Mouse (Mus musculus): Measurements from ENCODE around the gene Tenm2. TPM values are rescaled to one million over a fixed set of nuclear protein-coding genes. Genes with fewer than 3 reads are reported as not detected.
A peak's percentile ranks its signal among the peaks of the same experiment; 100 is the strongest.

The Tenm2 gene
- polyA plus RNA-seq, 1 experiment from 2014 or later, result 5.6 TPM

- Histone ChIP-seq H3K9me3 (no peaks in the 10 kb centered on the region), H3K9ac (no peak overlapping the region), H3K27ac (no peak overlapping the region), H3K4me3 (no peak overlapping the region), H3K4me1 (peaks cover 5% of the 10 kb centered on the region; the same call in 1 of the 2 replicates), H3K36me3 (no peaks in the 10 kb centered on the region), H3K27me3 (no peaks in the 10 kb centered on the region), H3K4me2 (no peak overlapping the region)
- 54% methylated on average over 2 of the region's 2 CpGs for WGBS
- ATAC-seq (ENCODE audit: insufficient number of reproducible peaks, low FRiP score, low TSS enrichment, low read depth), result no peak
Observed at GRCm38 (mm10) chr11:36123275-36123674, 1112.5 kb downstream of the Tenm2 start.

- ATAC-seq (ENCODE audit: insufficient number of reproducible peaks, low FRiP score, low TSS enrichment, low read depth), result no peak
- H3K9ac ChIP-seq, result no peak overlapping the region
- no peak overlapping the region for H3K27ac ChIP-seq
- H3K4me2 ChIP-seq, result no peak overlapping the region
- WGBS, result 45% methylated on average over 8 of the region's 8 CpGs
- H3K9me3 ChIP-seq, result no peaks in the 10 kb centered on the region
- H3K36me3 ChIP-seq, result no peaks in the 10 kb centered on the region
- no peak overlapping the region for H3K4me3 ChIP-seq
- no peaks in the 10 kb centered on the region for H3K27me3 ChIP-seq
- H3K4me1 ChIP-seq, result peaks cover 5% of the 10 kb centered on the region; the same call in 1 of the 2 replicates
Observed at GRCm38 (mm10) chr11:36121410-36121929, 1114.3 kb downstream of the Tenm2 start.

- ATAC-seq (ENCODE audit: insufficient number of reproducible peaks, low FRiP score, low TSS enrichment, low read depth), result no peak
- no peak overlapping the region for H3K9ac ChIP-seq
- 62% methylated on average over 7 of the region's 7 CpGs for WGBS
- no peak overlapping the region for H3K4me3 ChIP-seq
- H3K4me2 ChIP-seq, result no peak overlapping the region
- no peaks in the 10 kb centered on the region for H3K27me3 ChIP-seq
- no peaks in the 10 kb centered on the region for H3K36me3 ChIP-seq
- no peak overlapping the region for H3K27ac ChIP-seq
- H3K9me3 ChIP-seq, result no peaks in the 10 kb centered on the region
- H3K4me1 ChIP-seq, result peaks cover 5% of the 10 kb centered on the region; the same call in 1 of the 2 replicates
Observed at GRCm38 (mm10) chr11:36120591-36121409, 1115.0 kb downstream of the Tenm2 start.

- Histone ChIP-seq H3K9me3 (no peaks in the 10 kb centered on the region), H3K27ac (no peak overlapping the region), H3K4me1 (peaks cover 5% of the 10 kb centered on the region; the same call in 1 of the 2 replicates), H3K9ac (no peak overlapping the region), H3K4me2 (no peak overlapping the region), H3K36me3 (no peaks in the 10 kb centered on the region), H3K4me3 (no peak overlapping the region), H3K27me3 (no peaks in the 10 kb centered on the region)
- ATAC-seq (ENCODE audit: insufficient number of reproducible peaks, low FRiP score, low TSS enrichment, low read depth), result no peak
- 71% methylated on average over 12 of the region's 12 CpGs for WGBS
Observed at GRCm38 (mm10) chr11:36113326-36113725, 1122.4 kb downstream of the Tenm2 start.

- Histone ChIP-seq H3K9me3 (no peaks in the 10 kb centered on the region), H3K27me3 (no peaks in the 10 kb centered on the region), H3K4me1 (no peaks in the 10 kb centered on the region; the same call in 1 of the 2 replicates), H3K36me3 (no peaks in the 10 kb centered on the region), H3K27ac (peak overlapping the region; percentile 14), H3K4me3 (no peak overlapping the region), H3K9ac (no peak overlapping the region), H3K4me2 (no peak overlapping the region)
- WGBS, result 31% methylated on average over 12 of the region's 12 CpGs
- ATAC-seq (ENCODE audit: insufficient number of reproducible peaks, low FRiP score, low TSS enrichment, low read depth), result no peak
Observed at GRCm38 (mm10) chr11:36108970-36109731, 1126.6 kb downstream of the Tenm2 start.

- Histone ChIP-seq H3K9me3 (no peaks in the 10 kb centered on the region), H3K27ac (no peak overlapping the region), H3K9ac (no peak overlapping the region), H3K4me1 (no peaks in the 10 kb centered on the region; the same call in 1 of the 2 replicates), H3K4me2 (no peak overlapping the region), H3K27me3 (no peaks in the 10 kb centered on the region), H3K4me3 (no peak overlapping the region), H3K36me3 (no peaks in the 10 kb centered on the region)
- WGBS, result 61% methylated on average over 6 of the region's 6 CpGs
- ATAC-seq (ENCODE audit: insufficient number of reproducible peaks, low FRiP score, low TSS enrichment, low read depth), result no peak
Observed at GRCm38 (mm10) chr11:36107840-36108239, 1127.9 kb downstream of the Tenm2 start.

GRCm38 (mm10) chr11:36106639-36107038, 1129.1 kb downstream of the Tenm2 start:
- Histone ChIP-seq H3K4me2 (no peak overlapping the region), H3K27me3 (no peaks in the 10 kb centered on the region), H3K36me3 (no peaks in the 10 kb centered on the region), H3K27ac (no peak overlapping the region), H3K9ac (no peak overlapping the region), H3K9me3 (no peaks in the 10 kb centered on the region), H3K4me1 (no peaks in the 10 kb centered on the region; the same call in 1 of the 2 replicates), H3K4me3 (no peak overlapping the region)
- WGBS, result 49% methylated on average over 10 of the region's 10 CpGs
- no peak for ATAC-seq (ENCODE audit: insufficient number of reproducible peaks, low FRiP score, low TSS enrichment, low read depth)

- Histone ChIP-seq H3K36me3 (no peaks in the 10 kb centered on the region), H3K9ac (no peak overlapping the region)
- WGBS, result 59% methylated on average over 6 of the region's 6 CpGs
Observed at GRCm38 (mm10) chr11:36103556-36103955, 1132.2 kb downstream of the Tenm2 start.

GRCm38 (mm10) chr11:36096219-36096618, 1139.5 kb downstream of the Tenm2 start:
- peak; percentile 35; the same call in 1 of the 2 replicates for ATAC-seq (ENCODE audit: insufficient number of reproducible peaks, low FRiP score, low TSS enrichment, low read depth)
- H3K27me3 ChIP-seq, result no peaks in the 10 kb centered on the region
- peak overlapping the region; percentile 47; the same call in 1 of the 2 replicates for H3K27ac ChIP-seq
- no peak overlapping the region for H3K9ac ChIP-seq
- 55% methylated on average over 14 of the region's 14 CpGs for WGBS
- H3K36me3 ChIP-seq, result no peaks in the 10 kb centered on the region
- H3K4me2 ChIP-seq, result no peak overlapping the region
- no peak overlapping the region for H3K4me3 ChIP-seq
- H3K4me1 ChIP-seq, result peaks cover 6% of the 10 kb centered on the region
- H3K9me3 ChIP-seq, result no peaks in the 10 kb centered on the region

More at GRCm38 (mm10) chr11:36103556-36103955, 1132.2 kb downstream of the Tenm2 start:
- no peak overlapping the region for H3K27ac ChIP-seq
- no peaks in the 10 kb centered on the region for H3K9me3 ChIP-seq
- no peak for ATAC-seq (ENCODE audit: insufficient number of reproducible peaks, low FRiP score, low TSS enrichment, low read depth)
- no peaks in the 10 kb centered on the region for H3K27me3 ChIP-seq
- H3K4me1 ChIP-seq, result no peaks in the 10 kb centered on the region; the same call in 1 of the 2 replicates
- H3K4me3 ChIP-seq, result no peak overlapping the region
- H3K4me2 ChIP-seq, result no peak overlapping the region

- Histone ChIP-seq H3K4me1 (no peaks in the 10 kb centered on the region), H3K9ac (no peak overlapping the region), H3K27me3 (no peaks in the 10 kb centered on the region), H3K9me3 (no peaks in the 10 kb centered on the region), H3K27ac (no peak overlapping the region), H3K4me2 (no peak overlapping the region), H3K4me3 (no peak overlapping the region), H3K36me3 (no peaks in the 10 kb centered on the region)
- ATAC-seq (ENCODE audit: insufficient number of reproducible peaks, low FRiP score, low TSS enrichment, low read depth), result no peak
- WGBS, result 4% methylated on average over 3 of the region's 3 CpGs
Observed at GRCm38 (mm10) chr11:36090210-36090609, 1145.6 kb downstream of the Tenm2 start.

- Histone ChIP-seq H3K4me1 (peaks cover 4% of the 10 kb centered on the region), H3K36me3 (no peaks in the 10 kb centered on the region), H3K9ac (no peak overlapping the region), H3K9me3 (no peaks in the 10 kb centered on the region), H3K4me2 (no peak overlapping the region), H3K4me3 (no peak overlapping the region), H3K27ac (no peak overlapping the region), H3K27me3 (no peaks in the 10 kb centered on the region)
- WGBS, result 45% methylated on average over 10 of the region's 10 CpGs
- no peak for ATAC-seq (ENCODE audit: insufficient number of reproducible peaks, low FRiP score, low TSS enrichment, low read depth)
Observed at GRCm38 (mm10) chr11:36081399-36082053, 1154.2 kb downstream of the Tenm2 start.
